Mouse (Mus musculus) liver, postnatal 0 days (tissue): ENCODE measurements around the gene Eci3.

Source experiments
- CTCF ChIP-seq: sonication (generic); IDR thresholded peaks from 2 replicates; pipeline ENCODE4 v1.5.1; 2016; ENCODE audit warnings: antibody characterized with exemption, low read depth
- EP300 ChIP-seq: IDR thresholded peaks from 2 replicates; pipeline ENCODE4 v1.6.1; 2016; ENCODE audit warnings: antibody characterized with exemption, low read depth, mild to moderate bottlenecking

DNA sequence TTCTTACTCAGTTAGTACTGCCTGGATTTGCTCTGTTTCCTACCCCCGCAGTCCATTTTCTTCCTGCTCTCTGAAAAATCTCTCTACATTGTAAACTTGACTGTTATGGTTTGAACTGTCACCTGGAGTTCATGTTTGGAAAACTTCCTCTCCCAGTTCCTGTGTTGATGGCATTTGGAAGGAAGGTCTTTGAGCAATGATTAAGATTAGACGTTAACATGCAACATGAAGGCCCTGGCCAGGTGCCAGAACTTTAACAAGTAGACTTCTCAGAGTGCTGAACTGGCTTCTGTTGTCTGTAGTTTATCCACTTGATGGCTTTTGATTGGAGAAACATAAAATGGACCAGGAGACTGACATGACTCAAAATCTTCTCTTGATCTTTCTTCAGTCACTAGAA is 32.3 kb upstream of the Eci3 start:
- TF ChIP-seq CTCF (no peak), EP300 (no peak)
